Mouse (Mus musculus) intestine, embryonic 15.5 days (tissue): ENCODE results near the gene Gcc2. TPM values are rescaled to one million over a fixed set of nuclear protein-coding genes. Genes with fewer than 3 reads are reported as not detected.
"Not testable (repeated sequence)": the region's sequence is repeated elsewhere in the genome, so short reads cannot be mapped to it uniquely, and the experiment has no call there.

ENCODE experiments used
- ATAC-seq: fragments of 200-750 bp; cut with Nextera tagmentation; 2 replicates; pipeline ENCODE4 v1.8.0; 2017; ENCODE audit warnings: moderate TSS enrichment, moderate library complexity
- H3K27ac ChIP-seq: fragments of 300-500 bp; sonication (generic); 2 replicates; pipeline ENCODE4 v1.5.1; 2015; ENCODE audit warnings: mild to moderate bottlenecking, inconsistent platforms
- H3K27me3 ChIP-seq: fragments of 300-500 bp; sonication (generic); replicated peaks from 2 replicates; pipeline ENCODE4 v1.6.1; 2015; ENCODE audit warnings: inconsistent platforms
- H3K36me3 ChIP-seq: fragments of 300-500 bp; sonication (generic); 2 replicates; pipeline ENCODE4 v1.6.1; 2015; ENCODE audit warnings: inconsistent platforms
- H3K4me1 ChIP-seq: fragments of 300-500 bp; sonication (generic); replicated peaks from 2 replicates; pipeline ENCODE4 v1.6.1; 2015; ENCODE audit warnings: inconsistent platforms
- H3K4me2 ChIP-seq: fragments of 300-500 bp; sonication (generic); replicated peaks from 2 replicates; pipeline ENCODE4 v1.6.1; 2015; ENCODE audit warnings: mild to moderate bottlenecking, inconsistent platforms
- H3K4me3 ChIP-seq: fragments of 300-500 bp; sonication (generic); replicated peaks from 2 replicates; pipeline ENCODE4 v1.5.1; 2015; ENCODE audit warnings: inconsistent platforms
- H3K9ac ChIP-seq: fragments of 300-500 bp; sonication (generic); 2 replicates; pipeline ENCODE4 v1.6.1; 2015; ENCODE audit warnings: inconsistent platforms
- H3K9me3 ChIP-seq: fragments of 300-500 bp; sonication (generic); 2 replicates; pipeline ENCODE4 v1.6.1; 2016; ENCODE audit warnings: inconsistent platforms
- WGBS: fragments of 180-500 bp; shearing (Covaris S2); methylation state at CpG from one replicate; pipeline ENCODE4 v1.1.7; 2015; 5-methylcytosine and 5-hydroxymethylcytosine counted together
- polyA plus RNA-seq: library from polyadenylated mRNA; unstranded; fragments of >200 nt; fragmentation: Nextera tagmentation; extraction: Ambion mirVana; gene quantifications from 2 replicates; pipeline ENCODE4 v1.2.1, GENCODE M21; 2015

Gcc2 gene
- polyA plus RNA-seq, 1 experiment from 2014 or later = 85.5 TPM

GRCm38 (mm10) chr10:58306897-58307296, 51.6 kb downstream of the Gcc2 start:
- Histone ChIP-seq H3K4me3 (no peak overlapping the region), H3K36me3 (peaks cover 12% of the 10 kb centered on the region; the same call in 1 of the 2 replicates), H3K9me3 (no peaks in the 10 kb centered on the region), H3K4me1 (no peaks in the 10 kb centered on the region), H3K27ac (no peak overlapping the region), H3K4me2 (no peak overlapping the region), H3K9ac (no peak overlapping the region), H3K27me3 (no peaks in the 10 kb centered on the region)
- peak; percentile 71; the same call in 1 of the 2 replicates for ATAC-seq
- 85% methylated on average over 3 of the region's 3 CpGs for WGBS

- 68% methylated on average over 1 of the region's 1 CpGs for WGBS
- Histone ChIP-seq H3K36me3 (peaks cover 16% of the 10 kb centered on the region; the same call in 1 of the 2 replicates), H3K4me2 (no peak overlapping the region), H3K4me1 (no peaks in the 10 kb centered on the region), H3K4me3 (no peak overlapping the region), H3K27ac (no peak overlapping the region), H3K27me3 (no peaks in the 10 kb centered on the region), H3K9ac (no peak overlapping the region), H3K9me3 (no peaks in the 10 kb centered on the region)
- ATAC-seq = no peak
These were observed 55.5 kb downstream of the Gcc2 start for GRCm38 (mm10) chr10:58310791-58311190.

- Histone ChIP-seq H3K36me3 (peaks cover 16% of the 10 kb centered on the region; the same call in 1 of the 2 replicates), H3K27me3 (no peaks in the 10 kb centered on the region), H3K9ac (no peak overlapping the region), H3K9me3 (no peaks in the 10 kb centered on the region), H3K4me1 (no peaks in the 10 kb centered on the region), H3K4me3 (no peak overlapping the region), H3K4me2 (no peak overlapping the region), H3K27ac (no peak overlapping the region)
- no peak for ATAC-seq
- 97% methylated on average over 5 of the region's 5 CpGs for WGBS
These were observed 57.6 kb downstream of the Gcc2 start for GRCm38 (mm10) chr10:58312887-58313286.

GRCm38 (mm10) chr10:58320881-58321280, 65.6 kb downstream of the Gcc2 start:
- no peak overlapping the region for H3K27ac ChIP-seq
- H3K4me3 ChIP-seq = no peak overlapping the region
- H3K9ac ChIP-seq = no peak overlapping the region
- ATAC-seq = no peak
- no peaks in the 10 kb centered on the region for H3K36me3 ChIP-seq
- H3K4me1 ChIP-seq = peaks cover 5% of the 10 kb centered on the region; the same call in 1 of the 2 replicates
- H3K9me3 ChIP-seq = no peaks in the 10 kb centered on the region
- WGBS = 71% methylated on average over 3 of the region's 3 CpGs
- no peaks in the 10 kb centered on the region for H3K27me3 ChIP-seq
- no peak overlapping the region for H3K4me2 ChIP-seq

- ATAC-seq = no peak
- H3K4me3 ChIP-seq = peak overlapping the region; percentile 79
- 24% methylated on average over 6 of the region's 6 CpGs for whole genome bisulfite sequencing
- H3K9me3 ChIP-seq = no peaks in the 10 kb centered on the region
- peak overlapping the region; percentile 40; the same call in 1 of the 2 replicates for H3K9ac ChIP-seq
- peak overlapping the region; percentile 89 for H3K27ac ChIP-seq
- H3K4me1 ChIP-seq = peaks cover 13% of the 10 kb centered on the region; the same call in 1 of the 2 replicates
- H3K27me3 ChIP-seq = no peaks in the 10 kb centered on the region
- H3K36me3 ChIP-seq = no peaks in the 10 kb centered on the region
- peak overlapping the region; percentile 66 for H3K4me2 ChIP-seq
These were observed 67.2 kb downstream of the Gcc2 start for GRCm38 (mm10) chr10:58322361-58323027.

- WGBS = under 1% methylated on average over 82 of the region's 86 CpGs
- Histone ChIP-seq H3K4me3 (peak within 1 kb of the TSS; percentile 79), H3K36me3 (no peaks in the 10 kb centered on the region), H3K9me3 (no peaks in the 10 kb centered on the region), H3K27me3 (no peaks in the 10 kb centered on the region), H3K4me1 (peaks cover 13% of the 10 kb centered on the region; the same call in 1 of the 2 replicates), H3K27ac (peak within 1 kb of the TSS; percentile 89), H3K4me2 (peak within 1 kb of the TSS; percentile 66), H3K9ac (peak within 1 kb of the TSS; percentile 81)
- peak; percentile 99 for ATAC-seq
These were observed 68.0 kb downstream of the Gcc2 start, which contains the start of gene Lims1 for GRCm38 (mm10) chr10:58323028-58323991. Gene Lims1, plus strand, starts transcription at chr10:58323466.

GRCm38 (mm10) chr10:58326271-58326670, 71.0 kb downstream of the Gcc2 start:
- H3K27me3 ChIP-seq = no peaks in the 10 kb centered on the region
- WGBS = 60% methylated on average over 3 of the region's 3 CpGs
- H3K9ac ChIP-seq = no peak overlapping the region
- no peak overlapping the region for H3K27ac ChIP-seq
- 0 out of 2 replicates have a peak overlapping the region, but pooled peaks have one; percentile 5 for H3K4me2 ChIP-seq
- peaks cover 13% of the 10 kb centered on the region; the same call in 1 of the 2 replicates for H3K4me1 ChIP-seq
- no peak overlapping the region for H3K4me3 ChIP-seq
- H3K36me3 ChIP-seq = peaks cover 2% of the 10 kb centered on the region; the same call in 1 of the 2 replicates
- ATAC-seq = no peak
- H3K9me3 ChIP-seq = no peaks in the 10 kb centered on the region

GRCm38 (mm10) chr10:58327836-58328235, 72.5 kb downstream of the Gcc2 start:
- H3K9me3 ChIP-seq, H3K9ac ChIP-seq, H3K4me3 ChIP-seq, H3K4me2 ChIP-seq, H3K27ac ChIP-seq, ATAC-seq, H3K27me3 ChIP-seq, H3K36me3 ChIP-seq: not testable (repeated sequence)
- H3K4me1 ChIP-seq = peaks cover 13% of the 10 kb centered on the region; the same call in 1 of the 2 replicates
- 93% methylated on average over 6 of the region's 6 CpGs for WGBS

- WGBS = 94% methylated on average over 8 of the region's 8 CpGs
- H3K36me3 ChIP-seq = peaks cover 2% of the 10 kb centered on the region; the same call in 1 of the 2 replicates
- H3K9me3 ChIP-seq = no peaks in the 10 kb centered on the region
- H3K9ac ChIP-seq = no peak overlapping the region
- no peak overlapping the region for H3K4me3 ChIP-seq
- no peak overlapping the region for H3K4me2 ChIP-seq
- no peak overlapping the region for H3K27ac ChIP-seq
- H3K4me1 ChIP-seq = peaks cover 13% of the 10 kb centered on the region; the same call in 1 of the 2 replicates
- H3K27me3 ChIP-seq = no peaks in the 10 kb centered on the region
- ATAC-seq = no peak
These were observed 73.3 kb downstream of the Gcc2 start for GRCm38 (mm10) chr10:58328517-58329108.

GRCm38 (mm10) chr10:58330635-58331034, 75.3 kb downstream of the Gcc2 start:
- H3K4me1 ChIP-seq = peaks cover 11% of the 10 kb centered on the region
- no peak overlapping the region for H3K4me2 ChIP-seq
- ATAC-seq = no peak
- H3K36me3 ChIP-seq = peaks cover 2% of the 10 kb centered on the region; the same call in 1 of the 2 replicates
- H3K27ac ChIP-seq = no peak overlapping the region
- H3K27me3 ChIP-seq = no peaks in the 10 kb centered on the region
- H3K9ac ChIP-seq = no peak overlapping the region
- H3K4me3 ChIP-seq = no peak overlapping the region
- H3K9me3 ChIP-seq = no peaks in the 10 kb centered on the region

GRCm38 (mm10) chr10:58331741-58332140, 76.4 kb downstream of the Gcc2 start:
- Histone ChIP-seq H3K9me3 (no peaks in the 10 kb centered on the region), H3K27ac (no peak overlapping the region), H3K36me3 (peaks cover 2% of the 10 kb centered on the region; the same call in 1 of the 2 replicates), H3K9ac (no peak overlapping the region), H3K4me3 (no peak overlapping the region), H3K27me3 (no peaks in the 10 kb centered on the region), H3K4me2 (no peak overlapping the region), H3K4me1 (peaks cover 7% of the 10 kb centered on the region)
- ATAC-seq = no peak

GRCm38 (mm10) chr10:58333414-58333813, 78.1 kb downstream of the Gcc2 start:
- Histone ChIP-seq H3K27me3 (no peaks in the 10 kb centered on the region), H3K9me3 (no peaks in the 10 kb centered on the region), H3K9ac (no peak overlapping the region), H3K4me3 (no peak overlapping the region), H3K36me3 (peaks cover 2% of the 10 kb centered on the region; the same call in 1 of the 2 replicates), H3K27ac (no peak overlapping the region), H3K4me2 (no peak overlapping the region), H3K4me1 (peaks cover 8% of the 10 kb centered on the region)
- WGBS = 73% methylated on average over 5 of the region's 5 CpGs
- ATAC-seq = no peak
